Mouse (Mus musculus): ENCODE results near the gene Abca13. TPM values are rescaled to one million over a fixed set of nuclear protein-coding genes. Genes with fewer than 3 reads are reported as not detected.
"Not testable (repeated sequence)": the region's sequence is repeated elsewhere in the genome, so short reads cannot be mapped to it uniquely, and the experiment has no call there.

Gene Abca13
- polyA plus RNA-seq (2012; rRNA removed), result 0.14 and 0.15 TPM in 2 replicates

GRCm38 (mm10) chr11:9191555-9192131 is at the start of gene Abca13:
Gene Abca13, plus strand, starts transcription at chr11:9191942.
- 83% methylated on average over 12 of the region's 12 CpGs for WGBS
- Histone ChIP-seq H3K4me3 (ENCODE audit: control insufficient read depth, insufficient read depth, low read length) (no peak within 1 kb of the TSS), H3K36me3 (ENCODE audit: control insufficient read depth, insufficient read depth, low read length) (no peaks in the 10 kb centered on the region), H3K27me3 (ENCODE audit: control insufficient read depth, insufficient read depth, low read length) (no peaks in the 10 kb centered on the region), H3K27ac (ENCODE audit: control insufficient read depth, insufficient read depth, low read length) (no peak within 1 kb of the TSS), H3K4me1 (replicated peaks; ENCODE audit: control insufficient read depth, insufficient read depth, low read length) (no peaks in the 10 kb centered on the region)
- no peak for DNase-seq
- TF ChIP-seq POLR2A (IDR thresholded peaks at IDR 0.05; ENCODE audit: control insufficient read depth, extremely low read depth, insufficient read depth, low read length, poor library complexity) (no peak), CTCF (IDR thresholded peaks at IDR 0.05; ENCODE audit: borderline replicate concordance, control insufficient read depth, extremely low read depth, insufficient read depth, low read length, poor library complexity) (no peak)

GRCm38 (mm10) chr11:9145113-9145512 is 46.6 kb upstream of the Abca13 start:
- Histone ChIP-seq H3K36me3 (ENCODE audit: control insufficient read depth, insufficient read depth, low read length) (no peaks in the 10 kb centered on the region), H3K27ac (ENCODE audit: control insufficient read depth, insufficient read depth, low read length) (no peak overlapping the region), H3K27me3 (ENCODE audit: control insufficient read depth, insufficient read depth, low read length) (no peaks in the 10 kb centered on the region), H3K4me1 (replicated peaks; ENCODE audit: control insufficient read depth, insufficient read depth, low read length) (no peaks in the 10 kb centered on the region), H3K4me3 (ENCODE audit: control insufficient read depth, insufficient read depth, low read length) (no peak overlapping the region)
- 92% methylated on average over 2 of the region's 2 CpGs for WGBS
- no peak for TF ChIP-seq CTCF (IDR thresholded peaks at IDR 0.05; ENCODE audit: borderline replicate concordance, control insufficient read depth, extremely low read depth, insufficient read depth, low read length, poor library complexity)
- TF ChIP-seq POLR2A (IDR thresholded peaks at IDR 0.05; ENCODE audit: control insufficient read depth, extremely low read depth, insufficient read depth, low read length, poor library complexity), result no peak
- DNase-seq, result no peak

GRCm38 (mm10) chr11:9146115-9146514 is 45.6 kb upstream of the Abca13 start:
- 98% methylated on average over 4 of the region's 4 CpGs for WGBS
- DNase-seq, result no peak
- H3K27ac ChIP-seq (ENCODE audit: control insufficient read depth, insufficient read depth, low read length), result no peak overlapping the region
- H3K4me1 ChIP-seq (replicated peaks; ENCODE audit: control insufficient read depth, insufficient read depth, low read length), result no peaks in the 10 kb centered on the region
- H3K36me3 ChIP-seq (ENCODE audit: control insufficient read depth, insufficient read depth, low read length), result no peaks in the 10 kb centered on the region
- H3K4me3 ChIP-seq (ENCODE audit: control insufficient read depth, insufficient read depth, low read length), result no peak overlapping the region
- TF ChIP-seq CTCF (IDR thresholded peaks at IDR 0.05; ENCODE audit: borderline replicate concordance, control insufficient read depth, extremely low read depth, insufficient read depth, low read length, poor library complexity) (no peak), POLR2A (IDR thresholded peaks at IDR 0.05; ENCODE audit: control insufficient read depth, extremely low read depth, insufficient read depth, low read length, poor library complexity) (no peak)
- H3K27me3 ChIP-seq (ENCODE audit: control insufficient read depth, insufficient read depth, low read length), result no peaks in the 10 kb centered on the region

GRCm38 (mm10) chr11:9146683-9147082 is 45.1 kb upstream of the Abca13 start:
- H3K36me3 ChIP-seq (ENCODE audit: control insufficient read depth, insufficient read depth, low read length), result no peaks in the 10 kb centered on the region
- no peaks in the 10 kb centered on the region for H3K4me1 ChIP-seq (replicated peaks; ENCODE audit: control insufficient read depth, insufficient read depth, low read length)
- H3K27me3 ChIP-seq (ENCODE audit: control insufficient read depth, insufficient read depth, low read length), result no peaks in the 10 kb centered on the region
- H3K27ac ChIP-seq (ENCODE audit: control insufficient read depth, insufficient read depth, low read length), result no peak overlapping the region
- no peak for DNase-seq
- TF ChIP-seq POLR2A (IDR thresholded peaks at IDR 0.05; ENCODE audit: control insufficient read depth, extremely low read depth, insufficient read depth, low read length, poor library complexity) (no peak), CTCF (IDR thresholded peaks at IDR 0.05; ENCODE audit: borderline replicate concordance, control insufficient read depth, extremely low read depth, insufficient read depth, low read length, poor library complexity) (no peak)
- 63% methylated on average over 1 of the region's 1 CpGs for whole genome bisulfite sequencing
- H3K4me3 ChIP-seq (ENCODE audit: control insufficient read depth, insufficient read depth, low read length), result no peak overlapping the region

GRCm38 (mm10) chr11:9148206-9148605 is 43.5 kb upstream of the Abca13 start:
- Histone ChIP-seq H3K4me3 (ENCODE audit: control insufficient read depth, insufficient read depth, low read length) (no peak overlapping the region), H3K27ac (ENCODE audit: control insufficient read depth, insufficient read depth, low read length) (no peak overlapping the region), H3K4me1 (replicated peaks; ENCODE audit: control insufficient read depth, insufficient read depth, low read length) (no peaks in the 10 kb centered on the region), H3K36me3 (ENCODE audit: control insufficient read depth, insufficient read depth, low read length) (no peaks in the 10 kb centered on the region), H3K27me3 (ENCODE audit: control insufficient read depth, insufficient read depth, low read length) (no peaks in the 10 kb centered on the region)
- DNase-seq, result no peak
- TF ChIP-seq CTCF (IDR thresholded peaks at IDR 0.05; ENCODE audit: borderline replicate concordance, control insufficient read depth, extremely low read depth, insufficient read depth, low read length, poor library complexity) (no peak), POLR2A (IDR thresholded peaks at IDR 0.05; ENCODE audit: control insufficient read depth, extremely low read depth, insufficient read depth, low read length, poor library complexity) (no peak)
- 74% methylated on average over 2 of the region's 2 CpGs for WGBS

GRCm38 (mm10) chr11:9150403-9150802 is 41.3 kb upstream of the Abca13 start:
- H3K4me3 ChIP-seq (ENCODE audit: control insufficient read depth, insufficient read depth, low read length); H3K27ac ChIP-seq (ENCODE audit: control insufficient read depth, insufficient read depth, low read length); DNase-seq; H3K27me3 ChIP-seq (ENCODE audit: control insufficient read depth, insufficient read depth, low read length); H3K4me1 ChIP-seq (replicated peaks; ENCODE audit: control insufficient read depth, insufficient read depth, low read length); H3K36me3 ChIP-seq (ENCODE audit: control insufficient read depth, insufficient read depth, low read length): not testable (repeated sequence)
- 91% methylated on average over 25 of the region's 25 CpGs for WGBS

GRCm38 (mm10) chr11:9159953-9160352 is 31.8 kb upstream of the Abca13 start:
- no peaks in the 10 kb centered on the region for H3K36me3 ChIP-seq (ENCODE audit: control insufficient read depth, insufficient read depth, low read length)
- H3K4me1 ChIP-seq (replicated peaks; ENCODE audit: control insufficient read depth, insufficient read depth, low read length), result no peaks in the 10 kb centered on the region
- H3K27ac ChIP-seq (ENCODE audit: control insufficient read depth, insufficient read depth, low read length), result no peak overlapping the region
- H3K4me3 ChIP-seq (ENCODE audit: control insufficient read depth, insufficient read depth, low read length), result no peak overlapping the region
- WGBS, result 68% methylated on average over 3 of the region's 3 CpGs
- no peak for TF ChIP-seq CTCF (IDR thresholded peaks at IDR 0.05; ENCODE audit: borderline replicate concordance, control insufficient read depth, extremely low read depth, insufficient read depth, low read length, poor library complexity)
- TF ChIP-seq POLR2A (IDR thresholded peaks at IDR 0.05; ENCODE audit: control insufficient read depth, extremely low read depth, insufficient read depth, low read length, poor library complexity), result no peak
- no peaks in the 10 kb centered on the region for H3K27me3 ChIP-seq (ENCODE audit: control insufficient read depth, insufficient read depth, low read length)
- no peak for DNase-seq

Data from thymus, adult 2 months (tissue).